Mouse (Mus musculus) CH12.LX (cell line): ENCODE data around the gene Rgs14. TPM values are rescaled to one million over a fixed set of nuclear protein-coding genes. Genes with fewer than 3 reads are reported as not detected.

Experiments used
- DNase-seq: peaks from one replicate; pipeline ENCODE4 v3.0.0-alpha.2; 2013; ENCODE audit errors: extremely low read depth
- H3K27ac ChIP-seq: 2 replicates; pipeline ENCODE4 v1.5.1; 2012; ENCODE audit warnings: low read depth, mild to moderate bottlenecking, control low read depth, moderate library complexity; ENCODE audit not compliant: insufficient read depth
- H3K27me3 ChIP-seq: replicated peaks from 2 replicates; pipeline ENCODE3; 2012; ENCODE audit warnings: inconsistent platforms
- H3K36me3 ChIP-seq, 2 experiments: replicated peaks in 1 of 2; 2 replicates each; pipeline versions ENCODE3 to v1.6.1; 2012; ENCODE audit warnings: inconsistent platforms in 1 of 2, low read length in 1 of 2, mild to moderate bottlenecking in 1 of 2, mixed read lengths in 1 of 2, moderate library complexity in 1 of 2; ENCODE audit not compliant: control insufficient read depth in 1 of 2, insufficient read depth in 1 of 2
- H3K4me1 ChIP-seq, 2 experiments: 2 replicates each; pipeline ENCODE4 v1.6.1; 2012; ENCODE audit warnings: inconsistent platforms in 1 of 2, moderate library complexity in 1 of 2; ENCODE audit not compliant: insufficient read depth in 2 of 2, control insufficient read depth in 1 of 2
- H3K4me2 ChIP-seq: 2 replicates; pipeline ENCODE4 v1.6.1; 2012; ENCODE audit warnings: low read depth, mild to moderate bottlenecking, control low read depth; ENCODE audit not compliant: poor library complexity, insufficient read depth, severe bottlenecking
- H3K4me3 ChIP-seq, 3 experiments: fragments of 150-350 bp in 1 of 3; sonication (generic) in 1 of 3; replicated peaks in 1 of 3; 2 replicates each; pipeline versions ENCODE3 to v1.5.1; 2011 to 2012; ENCODE audit warnings: low read depth in 2 of 3, low read length in 2 of 3, mild to moderate bottlenecking in 2 of 3, moderate library complexity in 2 of 3, control low read depth in 1 of 3, improper control_type of control experiment in 1 of 3, inconsistent platforms in 1 of 3, mixed read lengths in 1 of 3; ENCODE audit not compliant: poor library complexity in 1 of 3
- H3K79me2 ChIP-seq: replicated peaks from 2 replicates; pipeline ENCODE4 v1.6.1; 2012; ENCODE audit warnings: mild to moderate bottlenecking, moderate library complexity; ENCODE audit not compliant: control insufficient read depth, poor library complexity, insufficient read depth, severe bottlenecking; ENCODE audit errors: extremely low read depth
- H3K9ac ChIP-seq: 2 replicates; pipeline ENCODE4 v1.6.1; 2012; ENCODE audit warnings: low read depth, mild to moderate bottlenecking, control low read depth, moderate library complexity; ENCODE audit not compliant: insufficient read depth
- H3K9me3 ChIP-seq: replicated peaks from 2 replicates; pipeline ENCODE3; 2012; ENCODE audit warnings: low read length, inconsistent platforms, mixed read lengths
- BHLHE40 ChIP-seq: IDR thresholded peaks from 2 replicates; pipeline ENCODE4 v1.6.1; 2011; ENCODE audit warnings: mild to moderate bottlenecking, low read depth, low read length, improper control_type of control experiment
- CHD1 ChIP-seq: IDR thresholded peaks from 2 replicates; pipeline ENCODE4 v1.6.1; 2012; ENCODE audit warnings: low read depth, low read length, improper control_type of control experiment, inconsistent platforms
- CHD2 ChIP-seq: IDR thresholded peaks from 2 replicates; pipeline ENCODE4 v1.6.1; 2011; ENCODE audit warnings: low read length, improper control_type of control experiment
- CTCF ChIP-seq, 2 experiments: IDR thresholded peaks in 1 of 2; conservative IDR thresholded peaks in 1 of 2; 2 replicates each; pipeline ENCODE4 v1.5.1; 2011 to 2012; ENCODE audit warnings: low read depth in 2 of 2, low read length in 2 of 2, improper control_type of control experiment in 1 of 2, inconsistent platforms in 1 of 2, mild to moderate bottlenecking in 1 of 2, moderate library complexity in 1 of 2
- E2F4 ChIP-seq: IDR thresholded peaks from 2 replicates; pipeline ENCODE4 v1.6.1; 2011; ENCODE audit warnings: low read depth, low read length, improper control_type of control experiment; ENCODE audit not compliant: insufficient replicate concordance
- ELF1 ChIP-seq: IDR thresholded peaks from 2 replicates; pipeline ENCODE4 v1.6.1; 2014; ENCODE audit warnings: low read depth, mild to moderate bottlenecking, inconsistent platforms, low read length, improper control_type of control experiment
- EP300 ChIP-seq: IDR thresholded peaks from 2 replicates; pipeline ENCODE4 v1.6.1; 2011; ENCODE audit warnings: low read length, improper control_type of control experiment
- ETS1 ChIP-seq: conservative IDR thresholded peaks from 2 replicates; pipeline ENCODE4 v1.6.1; 2012; ENCODE audit warnings: low read depth, mild to moderate bottlenecking, inconsistent platforms, low read length, improper control_type of control experiment, moderate library complexity
- GABPA ChIP-seq: IDR thresholded peaks from 2 replicates; pipeline ENCODE4 v1.6.1; 2012; ENCODE audit warnings: low read depth, low read length, improper control_type of control experiment, inconsistent platforms; ENCODE audit not compliant: insufficient replicate concordance
- JUN ChIP-seq: IDR thresholded peaks from 2 replicates; pipeline ENCODE4 v1.6.1; 2011; ENCODE audit warnings: low read depth, mild to moderate bottlenecking, low read length, improper control_type of control experiment, moderate library complexity; ENCODE audit not compliant: insufficient read depth
- MAFK ChIP-seq: IDR thresholded peaks from 2 replicates; pipeline ENCODE4 v1.6.1; 2011; ENCODE audit warnings: low read length, improper control_type of control experiment; ENCODE audit not compliant: insufficient replicate concordance
- MAX ChIP-seq: IDR thresholded peaks from 2 replicates; pipeline ENCODE4 v1.6.1; 2011; ENCODE audit warnings: low read length, improper control_type of control experiment
- MEF2A ChIP-seq: IDR thresholded peaks from 2 replicates; pipeline ENCODE4 v1.6.1; 2014; ENCODE audit warnings: low read depth, mild to moderate bottlenecking, inconsistent platforms, low read length, improper control_type of control experiment, borderline replicate concordance
- MYC ChIP-seq: IDR thresholded peaks from 2 replicates; pipeline ENCODE4 v1.6.1; 2011; ENCODE audit warnings: low read depth, mild to moderate bottlenecking, improper control_type of control experiment, low read length
- NRF1 ChIP-seq: IDR thresholded peaks from 2 replicates; pipeline ENCODE4 v1.6.1; 2014; ENCODE audit warnings: low read depth, mild to moderate bottlenecking, inconsistent platforms, low read length, improper control_type of control experiment, moderate library complexity
- SIN3A ChIP-seq: IDR thresholded peaks from 2 replicates; pipeline ENCODE4 v1.6.1; 2012; ENCODE audit warnings: low read length, improper control_type of control experiment, inconsistent platforms
- UBTF ChIP-seq: IDR thresholded peaks from 2 replicates; pipeline ENCODE4 v1.6.1; 2012; ENCODE audit warnings: low read depth, mild to moderate bottlenecking, inconsistent platforms, low read length, improper control_type of control experiment, moderate library complexity
- USF1 ChIP-seq: IDR thresholded peaks from 2 replicates; pipeline ENCODE4 v1.6.1; 2014; ENCODE audit warnings: low read depth, mild to moderate bottlenecking, inconsistent platforms, low read length, improper control_type of control experiment
- USF2 ChIP-seq: conservative IDR thresholded peaks from 2 replicates; pipeline ENCODE4 v1.6.1; 2011; ENCODE audit warnings: low read depth, low read length, improper control_type of control experiment
- ZC3H11A ChIP-seq: IDR thresholded peaks from 2 replicates; pipeline ENCODE4 v1.6.1; 2012; ENCODE audit warnings: low read depth, mild to moderate bottlenecking, inconsistent platforms, low read length, improper control_type of control experiment
- ZMIZ1 ChIP-seq: IDR thresholded peaks from 2 replicates; pipeline ENCODE4 v1.6.1; 2012; ENCODE audit warnings: low read depth, mild to moderate bottlenecking, inconsistent platforms, low read length, improper control_type of control experiment
- ZNF384 ChIP-seq: IDR thresholded peaks from 2 replicates; pipeline ENCODE4 v1.6.1; 2012; ENCODE audit warnings: low read depth, low read length, improper control_type of control experiment, inconsistent platforms
- dilution Hi-C: fragments of 300-500 bp; cut with MboI; formaldehyde crosslinking; loops from 2 replicates; pipeline ENCODE4 v1.14.3; 2020; ENCODE audit warnings: low sequenced_read_pairs; ENCODE audit not compliant: extremely low pct_unique_long_range_greater_than_20kb, extremely low pct_ligation_motif_present
- in situ Hi-C: fragments of 300-500 bp; cut with MboI; formaldehyde crosslinking; loops from 3 replicates; pipeline ENCODE4 v1.14.3; 2019; ENCODE audit warnings: low sequenced_read_pairs, low pct_ligation_motif_present, low pct_unique_long_range_greater_than_20kb, mixed read lengths
- polyA plus RNA-seq: library from polyadenylated mRNA; unstranded; fragments of >175 nt; gene quantifications from 2 replicates; pipeline ENCODE4 v1.2.1, GENCODE M21; 2012; ENCODE audit warnings: low read depth; ENCODE audit not compliant: insufficient read length
- total RNA-seq, 2 experiments: library from RNA; depleted of rRNA; stranded (reverse); fragments of 300-350 nt in 1 of 2; fragments of >200 nt in 1 of 2; gene quantifications; 2 replicates each; pipeline ENCODE4 v1.2.3; 2012 to 2014

The Rgs14 gene
- total and polyA plus RNA-seq, 3 experiments = 6.3 to 8.0 (median 7.6) TPM

GRCm38 (mm10) chr13:55408546-55409120, 39.1 kb downstream of the Rgs14 start:
- no peak for DNase-seq
- no peak overlapping the region for H3K9ac ChIP-seq
- peaks cover 7 to 24% of the 10 kb centered on the region in 2 experiments; a peak in 3 of 4 replicates for H3K4me1 ChIP-seq
- dilution Hi-C loops (no loop called here), in situ Hi-C loops (loop anchor here (5.0 kb wide), 1 partner anchor 114 kb away; no protein-coding TSS in a partner anchor)
- H3K4me2 ChIP-seq = no peak overlapping the region
- TF ChIP-seq GABPA (no peak), JUN (no peak), MAX (no peak), CHD1 (no peak), ETS1 (no peak), ZC3H11A (no peak)
- H3K36me3 ChIP-seq = no peaks in the 10 kb centered on the region
- peaks cover 48% of the 10 kb centered on the region for H3K27me3 ChIP-seq
- no peak overlapping the region for H3K27ac ChIP-seq
- H3K9me3 ChIP-seq = no peaks in the 10 kb centered on the region
- H3K79me2 ChIP-seq = no peaks in the 10 kb centered on the region
- no peak overlapping the region for H3K4me3 ChIP-seq

- no peaks in the 10 kb centered on the region for H3K36me3 ChIP-seq
- no peak for DNase-seq
- in situ Hi-C loops = no loop called here
- H3K27me3 ChIP-seq = peaks cover 37% of the 10 kb centered on the region
- no peaks in the 10 kb centered on the region for H3K79me2 ChIP-seq
- dilution Hi-C loops = no loop called here
- no peaks in the 10 kb centered on the region for H3K9me3 ChIP-seq
- H3K9ac ChIP-seq = no peak overlapping the region
- no peak for TF ChIP-seq CHD2
- no peak for TF ChIP-seq ELF1
- TF ChIP-seq SIN3A = no peak
- no peak for TF ChIP-seq E2F4
- no peak for TF ChIP-seq MEF2A
- TF ChIP-seq ZNF384 = no peak
- no peak for TF ChIP-seq EP300
- no peak for TF ChIP-seq MYC
- no peak for TF ChIP-seq ZMIZ1
- TF ChIP-seq CHD1 = no peak
- TF ChIP-seq MAFK = no peak
- TF ChIP-seq USF1 = no peak
- TF ChIP-seq USF2 = no peak
- TF ChIP-seq NRF1 = no peak
- no peak for TF ChIP-seq CTCF (conservative IDR thresholded peaks at IDR 0.05 in 1 of 2, IDR thresholded peaks at IDR 0.05 in 1 of 2; ENCODE audit: low read depth in 2 of 2, low read length in 2 of 2)
- TF ChIP-seq BHLHE40 = no peak
- TF ChIP-seq UBTF = no peak
- no peak for TF ChIP-seq ETS1
- TF ChIP-seq, all 38 proteins: peak for 0
- no peak overlapping the region for H3K4me2 ChIP-seq
- H3K4me1 ChIP-seq = no peaks in the 10 kb centered on the region; a peak in 1 of 4 replicates
- no peak overlapping the region for H3K27ac ChIP-seq
- no peak overlapping the region for H3K4me3 ChIP-seq
Measured at GRCm38 (mm10) chr13:55411826-55412225, 42.3 kb downstream of the Rgs14 start.
